Mouse (Mus musculus) neural tube, embryonic 13.5 days (tissue): Measurements from ENCODE around the gene Mrps18a. TPM values are rescaled to one million over a fixed set of nuclear protein-coding genes. Genes with fewer than 3 reads are reported as not detected.

ENCODE experiments used
- ATAC-seq: fragments of 200-750 bp; cut with Nextera tagmentation; 2 replicates; pipeline ENCODE4 v1.8.0; 2017; ENCODE audit warnings: low read depth, mild to moderate bottlenecking, moderate TSS enrichment, moderate library complexity
- H3K27ac ChIP-seq: fragments of 300-500 bp; sonication (generic); replicated peaks from 2 replicates; pipeline ENCODE4 v1.5.1; 2015; ENCODE audit warnings: moderate library complexity, mild to moderate bottlenecking, inconsistent platforms
- H3K27me3 ChIP-seq: fragments of 300-500 bp; sonication (generic); 2 replicates; pipeline ENCODE4 v1.6.1; 2015; ENCODE audit warnings: mild to moderate bottlenecking, inconsistent platforms
- H3K36me3 ChIP-seq: fragments of 300-500 bp; sonication (generic); 2 replicates; pipeline ENCODE4 v1.6.1; 2015; ENCODE audit warnings: mild to moderate bottlenecking, inconsistent platforms
- H3K4me1 ChIP-seq: fragments of 300-500 bp; sonication (generic); replicated peaks from 2 replicates; pipeline ENCODE4 v1.6.1; 2015; ENCODE audit warnings: inconsistent platforms
- H3K4me2 ChIP-seq: fragments of 300-500 bp; sonication (generic); 2 replicates; pipeline ENCODE4 v1.6.1; 2015; ENCODE audit warnings: inconsistent platforms, mild to moderate bottlenecking, moderate library complexity
- H3K4me3 ChIP-seq: fragments of 300-500 bp; sonication (generic); 2 replicates; pipeline ENCODE4 v1.5.1; 2015; ENCODE audit warnings: mild to moderate bottlenecking, inconsistent platforms
- H3K9ac ChIP-seq: fragments of 300-500 bp; sonication (generic); 2 replicates; pipeline ENCODE4 v1.6.1; 2015; ENCODE audit warnings: moderate library complexity, mild to moderate bottlenecking, inconsistent platforms
- H3K9me3 ChIP-seq: fragments of 300-500 bp; sonication (generic); 2 replicates; pipeline ENCODE4 v1.6.1; 2016; ENCODE audit warnings: inconsistent platforms
- WGBS: fragments of 180-500 bp; shearing (Covaris S2); methylation state at CpG from one replicate; pipeline ENCODE4 v1.1.7; 2015; 5-methylcytosine and 5-hydroxymethylcytosine counted together
- polyA plus RNA-seq: library from polyadenylated mRNA; unstranded; fragments of >200 nt; fragmentation: Nextera tagmentation; extraction: Ambion mirVana; gene quantifications from 2 replicates; pipeline ENCODE4 v1.2.1, GENCODE M21; 2015

Mrps18a gene
- polyA plus RNA-seq, 1 experiment from 2014 or later, result 154 TPM

- no peak overlapping the region for H3K4me3 ChIP-seq
- H3K9ac ChIP-seq, result no peak overlapping the region
- peaks cover 55% of the 10 kb centered on the region for H3K36me3 ChIP-seq
- no peaks in the 10 kb centered on the region for H3K27me3 ChIP-seq
- no peak overlapping the region for H3K4me2 ChIP-seq
- H3K9me3 ChIP-seq, result no peaks in the 10 kb centered on the region
- no peak overlapping the region for H3K27ac ChIP-seq
- no peaks in the 10 kb centered on the region for H3K4me1 ChIP-seq
- 82% methylated on average over 13 of the region's 13 CpGs for WGBS
- no peak for ATAC-seq
Observed at GRCm38 (mm10) chr17:46129741-46130498, 19.1 kb downstream of the Mrps18a start.

DNA sequence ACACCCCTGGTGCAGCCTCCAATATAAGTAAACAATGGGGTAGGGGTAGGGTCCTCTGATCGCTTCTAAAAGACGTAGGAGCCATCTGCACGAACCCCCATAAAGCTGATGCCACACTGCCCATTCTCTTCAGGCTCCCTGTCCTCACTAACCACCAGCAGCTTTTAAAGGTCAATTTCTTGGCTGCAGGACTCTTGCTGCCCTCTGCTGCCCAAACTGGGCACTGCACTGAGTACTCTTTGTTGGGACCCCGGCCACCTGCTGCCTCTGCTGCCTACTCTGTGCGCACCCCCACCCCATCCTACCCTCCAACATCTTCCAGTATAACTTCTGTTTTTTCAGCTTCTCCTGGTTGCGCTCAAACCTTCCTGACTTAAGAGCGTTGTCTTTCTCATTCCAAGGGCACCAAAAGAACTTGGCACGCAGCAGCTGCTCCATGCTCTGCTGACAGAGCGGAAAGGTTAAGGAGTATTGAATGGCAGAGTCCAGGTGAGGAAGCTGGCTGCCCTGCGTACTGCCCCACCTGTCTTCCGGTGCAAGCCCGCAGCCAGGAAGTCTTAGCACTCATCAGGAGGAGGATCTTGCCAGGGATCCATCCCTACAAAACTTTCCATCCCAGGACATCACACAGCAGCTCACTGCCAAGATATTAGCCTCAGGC is 21.4 kb downstream of the Mrps18a start:
- peak; percentile 70 for ATAC-seq
- Histone ChIP-seq H3K4me2 (no peak overlapping the region), H3K9ac (no peak overlapping the region), H3K9me3 (no peaks in the 10 kb centered on the region), H3K27ac (no peak overlapping the region), H3K36me3 (peaks cover 35% of the 10 kb centered on the region), H3K4me3 (no peak overlapping the region), H3K4me1 (no peaks in the 10 kb centered on the region), H3K27me3 (no peaks in the 10 kb centered on the region)
- WGBS, result 14% methylated on average over 12 of the region's 12 CpGs

- ATAC-seq, result no peak
- Histone ChIP-seq H3K27me3 (no peaks in the 10 kb centered on the region), H3K4me3 (no peak overlapping the region), H3K9ac (no peak overlapping the region), H3K27ac (no peak overlapping the region), H3K4me1 (no peaks in the 10 kb centered on the region), H3K36me3 (peaks cover 29% of the 10 kb centered on the region), H3K9me3 (no peaks in the 10 kb centered on the region), H3K4me2 (no peak overlapping the region)
- WGBS, result 80% methylated on average over 8 of the region's 8 CpGs
Observed at GRCm38 (mm10) chr17:46132862-46133261, 22.1 kb downstream of the Mrps18a start.

DNA sequence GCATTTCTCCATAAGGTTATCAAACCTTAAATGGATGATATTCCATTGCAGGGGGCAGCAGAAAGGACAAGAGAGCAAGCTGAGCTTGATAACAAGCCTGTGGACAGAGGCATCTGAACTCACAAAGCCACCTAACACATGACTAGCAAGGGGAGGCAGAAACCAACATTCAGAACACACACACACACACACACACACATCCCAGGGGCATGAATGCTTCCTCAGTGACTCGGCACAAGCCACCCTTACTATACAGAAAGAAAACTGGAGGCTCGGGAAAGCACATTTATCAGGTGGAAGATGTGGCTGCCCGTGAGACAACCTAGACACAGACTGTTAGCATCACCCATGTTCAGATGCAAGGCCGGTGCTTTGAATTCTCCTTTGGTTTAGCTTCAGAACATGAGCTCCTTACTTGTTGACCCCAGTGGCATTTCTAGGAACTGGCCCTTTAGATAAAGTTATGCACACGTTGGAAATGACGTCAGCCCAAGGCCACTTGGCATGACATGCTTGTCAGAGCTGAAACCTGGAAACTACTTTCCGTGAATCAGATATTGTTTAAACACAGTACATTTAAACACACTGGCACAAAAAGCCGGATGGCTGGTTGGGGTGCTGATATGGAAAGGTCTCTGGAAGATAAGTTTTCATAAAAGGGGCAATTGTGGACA is 27.9 kb downstream of the Mrps18a start:
- H3K36me3 ChIP-seq, result 0 out of 2 replicates have a peak, but pooled peaks cover 3% of the 10 kb centered on the region

DNA sequence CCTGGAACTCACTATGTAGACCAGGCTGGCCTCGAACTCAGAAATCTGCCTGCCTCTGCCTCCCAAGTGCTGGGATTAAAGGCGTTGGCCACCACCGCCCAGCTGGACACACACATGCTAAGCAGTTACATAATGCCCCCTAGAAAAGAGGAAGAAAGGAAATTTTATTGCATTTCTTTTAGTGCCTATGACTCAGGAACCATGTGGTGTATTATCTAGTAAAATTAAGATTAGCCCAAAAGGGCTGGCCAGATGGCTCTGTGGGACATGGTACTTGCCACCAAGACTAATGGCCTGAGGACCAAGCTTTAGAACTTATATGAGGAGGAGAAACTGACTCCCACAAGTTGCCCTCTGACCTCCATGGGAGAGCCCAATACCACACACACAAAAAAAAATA is 29.1 kb downstream of the Mrps18a start:
- no peak overlapping the region for H3K4me2 ChIP-seq
- H3K4me1 ChIP-seq, result peaks cover 15% of the 10 kb centered on the region
- 81% methylated on average over 3 of the region's 3 CpGs for WGBS
- no peak overlapping the region for H3K9ac ChIP-seq
- 0 out of 2 replicates have a peak, but pooled peaks cover 3% of the 10 kb centered on the region for H3K36me3 ChIP-seq
- H3K4me3 ChIP-seq, result no peak overlapping the region
- H3K27ac ChIP-seq, result no peak overlapping the region
- ATAC-seq, result no peak
- 0 out of 2 replicates have a peak, but pooled peaks cover 4% of the 10 kb centered on the region for H3K27me3 ChIP-seq
- H3K9me3 ChIP-seq, result no peaks in the 10 kb centered on the region

More for the DNA sequence above, 27.9 kb downstream of the Mrps18a start:
- no peak overlapping the region for H3K4me3 ChIP-seq
- ATAC-seq, result no peak
- no peaks in the 10 kb centered on the region for H3K9me3 ChIP-seq
- H3K4me1 ChIP-seq, result peaks cover 8% of the 10 kb centered on the region
- 83% methylated on average over 8 of the region's 8 CpGs for WGBS
- H3K9ac ChIP-seq, result no peak overlapping the region
- H3K27ac ChIP-seq, result no peak overlapping the region
- no peak overlapping the region for H3K4me2 ChIP-seq
- H3K27me3 ChIP-seq, result 0 out of 2 replicates have a peak, but pooled peaks cover 4% of the 10 kb centered on the region

DNA sequence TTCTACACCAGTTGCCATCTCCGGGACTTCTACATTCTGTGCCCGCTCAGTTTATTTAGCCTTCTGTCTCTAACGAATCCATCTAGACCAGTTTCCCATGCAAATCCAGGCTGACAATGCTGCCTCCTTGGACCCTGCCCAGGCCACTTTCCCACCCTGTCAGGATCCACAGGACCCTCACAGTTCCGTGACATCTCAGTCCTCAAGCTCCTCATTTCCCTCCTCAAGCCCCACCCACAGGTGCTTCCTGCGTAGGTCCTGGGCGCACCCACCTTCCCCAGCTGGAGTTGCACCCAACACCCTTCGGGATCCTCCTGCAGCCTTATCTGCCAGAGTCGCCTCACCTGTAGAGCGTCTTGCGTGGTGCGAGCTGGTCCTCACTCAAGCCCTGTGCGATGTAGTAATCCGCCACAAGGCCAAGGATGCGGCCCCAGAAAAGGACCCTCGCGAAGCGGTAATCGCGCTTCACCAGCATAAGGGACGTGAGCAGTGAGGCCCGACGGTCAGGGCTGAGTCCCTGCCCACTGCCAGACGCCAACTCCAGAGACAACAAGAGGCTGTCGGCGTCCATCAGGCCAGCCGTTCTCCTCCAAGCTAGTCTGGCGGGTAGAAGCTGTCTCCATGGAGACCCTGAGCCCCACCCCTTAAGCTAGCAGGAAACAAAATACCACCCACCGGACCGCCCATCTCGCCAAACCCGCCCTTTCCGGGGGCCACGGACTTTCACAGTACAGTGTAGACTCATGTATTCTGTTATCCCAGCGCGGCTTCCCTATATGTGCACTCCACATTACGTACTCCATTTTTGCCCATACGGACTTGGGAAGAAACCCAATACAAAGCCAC is 33.0 kb downstream of the Mrps18a start, which contains the start of gene Rsph9:
TSS of gene Rsph9 (minus strand) at position 639 of the 846 bp plus-strand sequence.
- H3K4me2 ChIP-seq, result peak within 1 kb of the TSS; percentile 70
- peaks cover 15% of the 10 kb centered on the region for H3K4me1 ChIP-seq

GRCm38 (mm10) chr17:46152847-46153782 is 42.3 kb downstream of the Mrps18a start, which contains the start of gene Mad2l1bp:
TSS of gene Mad2l1bp (minus strand) at chr17:46153553.
- Histone ChIP-seq H3K36me3 (peaks cover 15% of the 10 kb centered on the region), H3K4me1 (peaks cover 22% of the 10 kb centered on the region), H3K4me3 (peak within 1 kb of the TSS; percentile 57), H3K27ac (peak within 1 kb of the TSS; percentile 54; the same call in 1 of the 2 replicates), H3K4me2 (peak within 1 kb of the TSS; percentile 86), H3K9me3 (no peaks in the 10 kb centered on the region), H3K27me3 (no peaks in the 10 kb centered on the region), H3K9ac (peak within 1 kb of the TSS; percentile 82)
- ATAC-seq, result peak; percentile 86
- WGBS, result 9% methylated on average over 33 of the region's 33 CpGs

More for the DNA sequence above, 33.0 kb downstream of the Mrps18a start, which contains the start of gene Rsph9:
- Histone ChIP-seq H3K36me3 (peaks cover 32% of the 10 kb centered on the region), H3K27me3 (0 out of 2 replicates have a peak, but pooled peaks cover 4% of the 10 kb centered on the region), H3K9me3 (no peaks in the 10 kb centered on the region), H3K4me3 (peak within 1 kb of the TSS; percentile 44), H3K9ac (peak within 1 kb of the TSS; percentile 60), H3K27ac (no peak within 1 kb of the TSS)
- peak; percentile 95 for ATAC-seq
- WGBS, result 7% methylated on average over 37 of the region's 37 CpGs

GRCm38 (mm10) chr17:46154336-46154735 is 43.5 kb downstream of the Mrps18a start:
- H3K4me2 ChIP-seq, result no peak overlapping the region
- no peak overlapping the region for H3K4me3 ChIP-seq
- H3K27ac ChIP-seq, result no peak overlapping the region
- peaks cover 22% of the 10 kb centered on the region for H3K4me1 ChIP-seq
- no peaks in the 10 kb centered on the region for H3K27me3 ChIP-seq
- 99% methylated on average over 3 of the region's 3 CpGs for WGBS
- H3K36me3 ChIP-seq, result peaks cover 3% of the 10 kb centered on the region; the same call in 1 of the 2 replicates
- ATAC-seq, result no peak
- no peak overlapping the region for H3K9ac ChIP-seq
- no peaks in the 10 kb centered on the region for H3K9me3 ChIP-seq

- no peak overlapping the region for H3K4me3 ChIP-seq
- no peaks in the 10 kb centered on the region for H3K27me3 ChIP-seq
- no peak for ATAC-seq
- H3K9ac ChIP-seq, result no peak overlapping the region
- WGBS, result 90% methylated on average over 5 of the region's 5 CpGs
- no peaks in the 10 kb centered on the region for H3K36me3 ChIP-seq
- H3K27ac ChIP-seq, result no peak overlapping the region
- no peaks in the 10 kb centered on the region for H3K9me3 ChIP-seq
- peaks cover 24% of the 10 kb centered on the region for H3K4me1 ChIP-seq
- H3K4me2 ChIP-seq, result no peak overlapping the region
Observed at GRCm38 (mm10) chr17:46156680-46157079, 45.9 kb downstream of the Mrps18a start.

DNA sequence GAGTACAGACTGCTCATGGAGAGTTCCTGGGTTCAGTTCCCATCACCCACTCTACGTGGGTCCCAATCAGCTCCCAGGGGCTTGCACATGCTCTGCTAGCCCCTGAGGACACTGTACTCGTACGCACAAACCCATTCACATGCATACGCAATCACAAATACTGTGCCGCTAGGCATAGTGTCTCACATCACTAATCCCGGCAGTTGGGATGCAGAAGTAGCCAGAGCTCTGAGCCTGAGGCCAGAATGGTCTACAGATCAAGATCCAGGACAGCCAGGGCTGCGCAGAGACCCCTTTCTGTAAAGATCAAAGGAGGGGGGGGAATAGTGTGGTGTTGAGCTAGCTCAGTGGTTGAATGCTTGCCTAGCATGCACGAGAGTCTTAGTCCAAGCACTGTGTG is 46.3 kb downstream of the Mrps18a start:
- Histone ChIP-seq H3K9me3 (no peaks in the 10 kb centered on the region), H3K9ac (no peak overlapping the region), H3K36me3 (no peaks in the 10 kb centered on the region), H3K4me1 (peaks cover 24% of the 10 kb centered on the region), H3K4me3 (no peak overlapping the region), H3K4me2 (no peak overlapping the region), H3K27me3 (no peaks in the 10 kb centered on the region), H3K27ac (no peak overlapping the region)
- no peak for ATAC-seq
- WGBS, result 86% methylated on average over 8 of the region's 8 CpGs
